Mouse (Mus musculus) forelimb bud, embryonic 11.5 days (tissue): ENCODE data around the gene Exoc1.
A peak's percentile ranks its signal among the peaks of the same experiment; 100 is the strongest.

Experiments
- DNase-seq: peaks from one replicate; pipeline ENCODE4 v3.0.0-alpha.2; 2012; ENCODE audit warnings: low read depth, low spot score

Exoc1 gene

DNA sequence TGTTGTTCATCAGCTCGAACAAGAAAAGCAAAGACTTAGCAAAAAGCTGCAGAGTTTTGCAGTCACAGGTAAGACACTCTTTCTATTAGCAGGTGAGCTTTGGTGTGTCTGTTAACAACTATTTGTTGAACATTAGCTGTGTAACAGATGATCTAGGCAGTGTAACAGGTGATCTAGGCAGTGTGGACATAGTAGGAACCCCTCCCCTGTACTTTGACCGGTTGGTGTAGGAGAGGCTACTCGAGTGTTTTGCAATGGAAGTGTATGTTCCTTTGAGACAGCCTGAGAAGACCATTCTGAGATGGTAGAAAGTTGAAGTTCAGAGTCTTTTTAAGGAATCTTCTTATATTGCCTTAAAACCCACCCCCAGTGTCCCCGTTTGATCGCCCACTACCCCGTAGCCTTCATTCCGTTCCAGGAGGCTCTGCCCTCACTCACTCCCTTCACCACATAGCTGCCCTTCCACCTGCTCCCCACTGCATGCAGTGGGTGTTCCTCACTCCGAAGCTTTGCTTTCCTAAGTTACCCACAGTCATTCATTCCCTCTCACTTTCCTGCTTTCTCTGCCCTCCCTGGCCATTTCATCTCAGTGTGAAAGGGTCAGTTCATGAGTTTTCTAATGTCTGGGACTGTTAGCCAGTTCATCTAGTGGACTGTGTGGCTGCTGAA lies 80.7 kb downstream of the Exoc1 start:
- DNase-seq = no peak

DNA sequence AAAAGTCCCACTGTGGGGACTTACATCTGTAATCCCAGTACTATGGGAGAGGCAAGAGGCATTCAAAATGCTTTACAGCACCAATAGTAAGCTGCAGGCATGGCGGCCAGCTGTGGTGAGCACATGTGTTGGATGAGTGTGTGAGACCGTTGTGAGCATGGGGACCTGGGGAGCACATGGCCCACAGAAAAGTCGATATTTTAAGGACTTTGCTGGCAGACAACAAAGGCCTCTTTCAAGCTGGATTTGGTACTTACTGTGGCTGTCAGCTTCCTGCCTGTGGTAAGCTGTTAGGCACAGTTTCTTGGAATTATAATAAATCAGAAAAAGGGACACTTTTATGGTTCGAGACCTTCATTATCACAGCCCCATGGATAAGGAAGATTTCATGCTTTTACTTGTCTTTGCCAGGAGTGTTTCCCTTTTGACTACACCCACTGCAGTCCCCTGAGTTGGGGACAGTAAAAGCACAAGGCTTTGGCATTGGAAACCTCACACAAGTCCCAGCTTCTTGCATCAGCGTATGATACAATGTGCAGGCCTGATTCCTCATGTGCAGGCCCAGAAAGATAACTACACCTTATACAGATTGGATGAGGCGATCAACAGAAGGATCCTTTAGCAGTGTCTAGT lies 83.9 kb downstream of the Exoc1 start:
- peak; percentile 16 for DNase-seq

- DNase-seq = no peak
Measured at GRCm38 (mm10) chr5:76615276-76615675, 86.2 kb downstream of the Exoc1 start.

- DNase-seq = no peak
Measured at GRCm38 (mm10) chr5:76616196-76616747, 87.2 kb downstream of the Exoc1 start.

DNA sequence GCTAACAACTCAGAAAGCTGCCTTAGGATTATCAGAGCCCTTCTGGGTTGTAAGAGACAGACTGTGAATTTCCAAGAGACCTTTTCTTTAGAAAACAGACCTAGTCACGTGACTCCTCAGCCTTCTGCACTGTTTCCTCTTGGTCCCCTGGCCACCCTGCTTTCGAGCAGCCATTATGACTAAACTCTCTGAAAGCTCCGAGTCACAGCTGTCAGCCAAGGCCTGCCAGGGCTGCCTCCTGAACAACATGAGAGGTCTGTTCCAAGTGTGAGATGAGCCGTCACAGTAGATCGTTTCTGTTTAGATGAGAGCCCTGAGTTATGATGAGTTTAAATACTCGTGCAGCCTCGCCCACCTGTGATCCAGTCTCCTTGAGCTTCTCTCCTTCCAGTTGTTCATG lies 89.6 kb downstream of the Exoc1 start:
- no peak for DNase-seq
